Mouse (Mus musculus) MEL (cell line): Measurements from ENCODE around the gene Stx1a. TPM values are rescaled to one million over a fixed set of nuclear protein-coding genes. Genes with fewer than 3 reads are reported as not detected.

Experiments used
- DNase-seq: peaks from one replicate; pipeline ENCODE4 v3.0.0; 2011; ENCODE audit warnings: low read depth, low spot score
- H3K27ac ChIP-seq: 2 replicates; pipeline ENCODE4 v1.5.1; 2012; ENCODE audit warnings: low read depth, mild to moderate bottlenecking, control low read depth, low read length, moderate library complexity; ENCODE audit not compliant: control insufficient read depth
- H3K27me3 ChIP-seq, 2 experiments: fragments of 150-350 bp in 1 of 2; sonication (generic) in 1 of 2; 2 replicates each; pipeline ENCODE4 v1.6.1; 2012; ENCODE audit warnings: low read length in 2 of 2, mild to moderate bottlenecking in 2 of 2, improper control_type of control experiment in 1 of 2, moderate library complexity in 1 of 2; ENCODE audit not compliant: insufficient read depth in 2 of 2, control insufficient read depth in 1 of 2
- H3K36me3 ChIP-seq, 2 experiments: 2 replicates each; pipeline ENCODE4 v1.6.1; 2012 to 2014; ENCODE audit warnings: low read length in 2 of 2, improper control_type of control experiment in 1 of 2, inconsistent platforms in 1 of 2, mild to moderate bottlenecking in 1 of 2; ENCODE audit not compliant: insufficient read depth in 2 of 2, control insufficient read depth in 1 of 2
- H3K4me1 ChIP-seq, 2 experiments: fragments of 150-350 bp in 1 of 2; sonication (generic) in 1 of 2; 2 replicates each; pipeline ENCODE4 v1.6.1; 2012; ENCODE audit warnings: low read length in 2 of 2, improper control_type of control experiment in 1 of 2, mild to moderate bottlenecking in 1 of 2; ENCODE audit not compliant: insufficient read depth in 2 of 2, control insufficient read depth in 1 of 2
- H3K4me3 ChIP-seq, 2 experiments: fragments of 150-350 bp in 1 of 2; sonication (generic) in 1 of 2; 2 replicates each; pipeline ENCODE4 v1.5.1; 2012; ENCODE audit warnings: low read depth in 2 of 2, low read length in 2 of 2, mild to moderate bottlenecking in 2 of 2, moderate library complexity in 2 of 2, control low read depth in 1 of 2, improper control_type of control experiment in 1 of 2; ENCODE audit not compliant: control insufficient read depth in 1 of 2, insufficient read depth in 1 of 2
- H3K79me2 ChIP-seq: 2 replicates; pipeline ENCODE4 v1.6.1; 2012; ENCODE audit warnings: mild to moderate bottlenecking, low read length, moderate library complexity; ENCODE audit not compliant: control insufficient read depth, poor library complexity, insufficient read depth
- H3K9ac ChIP-seq: 2 replicates; pipeline ENCODE4 v1.6.1; 2012; ENCODE audit warnings: low read depth, mild to moderate bottlenecking, control low read depth, low read length, moderate library complexity; ENCODE audit not compliant: control insufficient read depth, poor library complexity, severe bottlenecking
- H3K9me3 ChIP-seq: fragments of 150-350 bp; sonication (generic); replicated peaks from 2 replicates; pipeline ENCODE4 v1.6.1; 2012; ENCODE audit warnings: mild to moderate bottlenecking, low read length, improper control_type of control experiment, moderate library complexity; ENCODE audit not compliant: insufficient read depth
- CHD1 ChIP-seq: IDR thresholded peaks from 2 replicates; pipeline ENCODE4 v1.6.1; 2012; ENCODE audit warnings: low read depth, mild to moderate bottlenecking, inconsistent platforms, low read length, improper control_type of control experiment
- CHD2 ChIP-seq: IDR thresholded peaks from 2 replicates; pipeline ENCODE4 v1.6.1; 2011; ENCODE audit warnings: low read length, improper control_type of control experiment
- CTCF ChIP-seq, 3 experiments: IDR thresholded peaks in 2 of 3; conservative IDR thresholded peaks in 1 of 3; 2 replicates each; pipeline ENCODE4 v1.5.1; 2011 to 2012; ENCODE audit warnings: low read length in 3 of 3, low read depth in 2 of 3, mild to moderate bottlenecking in 2 of 3, improper control_type of control experiment in 1 of 3, inconsistent platforms in 1 of 3, mixed read lengths in 1 of 3, moderate library complexity in 1 of 3; ENCODE audit not compliant: control insufficient read depth in 1 of 3, insufficient read depth in 1 of 3, poor library complexity in 1 of 3, severe bottlenecking in 1 of 3
- ETS1 ChIP-seq: IDR thresholded peaks from 2 replicates; pipeline ENCODE4 v1.6.1; 2012; ENCODE audit warnings: low read depth, mild to moderate bottlenecking, inconsistent platforms, low read length, improper control_type of control experiment, moderate library complexity
- GABPA ChIP-seq: IDR thresholded peaks from 2 replicates; pipeline ENCODE4 v1.6.1; 2012; ENCODE audit warnings: low read depth, mild to moderate bottlenecking, inconsistent platforms, low read length, improper control_type of control experiment, moderate library complexity
- GATA1 ChIP-seq: IDR thresholded peaks from 2 replicates; pipeline ENCODE4 v1.6.1; 2011; ENCODE audit warnings: low read depth, low read length, improper control_type of control experiment
- HCFC1 ChIP-seq: IDR thresholded peaks from 2 replicates; pipeline ENCODE4 v1.6.1; 2012; ENCODE audit warnings: low read depth, mild to moderate bottlenecking, inconsistent platforms, low read length, improper control_type of control experiment, moderate library complexity
- KAT2A ChIP-seq: conservative IDR thresholded peaks from 2 replicates; pipeline ENCODE4 v1.6.1; 2012; ENCODE audit warnings: low read depth, low read length, improper control_type of control experiment, inconsistent platforms
- MAFK ChIP-seq: IDR thresholded peaks from 2 replicates; pipeline ENCODE4 v1.6.1; 2011; ENCODE audit warnings: low read depth, mild to moderate bottlenecking, low read length, improper control_type of control experiment, borderline replicate concordance
- MAZ ChIP-seq: IDR thresholded peaks from 2 replicates; pipeline ENCODE4 v1.6.1; 2012; ENCODE audit warnings: low read depth, mild to moderate bottlenecking, inconsistent platforms, low read length, improper control_type of control experiment
- MXI1 ChIP-seq: IDR thresholded peaks from 2 replicates; pipeline ENCODE4 v1.6.1; 2011; ENCODE audit warnings: mild to moderate bottlenecking, low read depth, low read length, improper control_type of control experiment
- MYC ChIP-seq: IDR thresholded peaks from 2 replicates; pipeline ENCODE4 v1.6.1; 2011; ENCODE audit warnings: low read depth, mild to moderate bottlenecking, low read length, improper control_type of control experiment, moderate library complexity
- NELFE ChIP-seq: IDR thresholded peaks from 2 replicates; pipeline ENCODE4 v1.6.1; 2011; ENCODE audit warnings: low read depth, low read length, improper control_type of control experiment
- POLR2AphosphoS5 ChIP-seq: IDR thresholded peaks from 2 replicates; pipeline ENCODE4 v1.6.1; 2012; ENCODE audit warnings: low read depth, borderline replicate concordance, mild to moderate bottlenecking, inconsistent platforms, low read length, moderate library complexity, mixed read lengths
- RAD21 ChIP-seq: IDR thresholded peaks from 2 replicates; pipeline ENCODE4 v1.6.1; 2011; ENCODE audit warnings: mild to moderate bottlenecking, low read depth, low read length, improper control_type of control experiment
- SIN3A ChIP-seq: IDR thresholded peaks from 2 replicates; pipeline ENCODE4 v1.6.1; 2012; ENCODE audit warnings: low read length, improper control_type of control experiment, inconsistent platforms
- SMC3 ChIP-seq: IDR thresholded peaks from 2 replicates; pipeline ENCODE4 v1.6.1; 2011; ENCODE audit warnings: low read depth, low read length, improper control_type of control experiment
- TAL1 ChIP-seq: IDR thresholded peaks from 2 replicates; pipeline ENCODE4 v1.6.1; 2012; ENCODE audit warnings: mild to moderate bottlenecking, inconsistent platforms, low read length, moderate library complexity, mixed read lengths
- TBP ChIP-seq: IDR thresholded peaks from 2 replicates; pipeline ENCODE4 v1.8.0; 2011; ENCODE audit warnings: low read depth, low read length, improper control_type of control experiment
- TCF12 ChIP-seq: IDR thresholded peaks from 2 replicates; pipeline ENCODE4 v1.6.1; 2014; ENCODE audit warnings: low read depth, mild to moderate bottlenecking, inconsistent platforms, low read length, improper control_type of control experiment, moderate library complexity
- UBTF ChIP-seq: IDR thresholded peaks from 2 replicates; pipeline ENCODE4 v1.6.1; 2012; ENCODE audit warnings: low read depth, mild to moderate bottlenecking, inconsistent platforms, low read length, improper control_type of control experiment, moderate library complexity, borderline replicate concordance; ENCODE audit not compliant: insufficient read depth
- ZMIZ1 ChIP-seq: IDR thresholded peaks from 2 replicates; pipeline ENCODE4 v1.6.1; 2012; ENCODE audit warnings: low read depth, mild to moderate bottlenecking, inconsistent platforms, low read length, improper control_type of control experiment, moderate library complexity
- ZNF384 ChIP-seq: IDR thresholded peaks from 2 replicates; pipeline ENCODE4 v1.6.1; 2012; ENCODE audit warnings: low read depth, mild to moderate bottlenecking, inconsistent platforms, low read length, improper control_type of control experiment
- polyA plus RNA-seq, 2 experiments: library from polyadenylated mRNA; stranded (reverse) in 1 of 2; unstranded in 1 of 2; fragments of >175 nt in 1 of 2; fragments of >200 nt in 1 of 2; gene quantifications; 2 replicates each; pipeline versions ENCODE4 v1.2.1 to v1.2.4; 2012; ENCODE audit warnings: low replicate concordance in 2 of 2, low read depth in 1 of 2; ENCODE audit not compliant: insufficient read length in 2 of 2, insufficient read depth in 1 of 2, missing spikeins in 1 of 2
- total RNA-seq: library from RNA; depleted of rRNA; stranded (reverse); fragments of 300-350 nt; gene quantifications from 2 replicates; pipeline ENCODE4 v1.2.3, GENCODE M21; 2012

Gene Stx1a
- total and polyA plus RNA-seq, 3 experiments: 3.3 to 6.0 TPM; not detected in 1

GRCm38 (mm10) chr5:134992566-134992965, 30.7 kb upstream of the Stx1a start:
- Histone ChIP-seq H3K36me3 (no peaks in the 10 kb centered on the region), H3K9me3 (no peaks in the 10 kb centered on the region), H3K79me2 (no peaks in the 10 kb centered on the region), H3K27ac (no peak overlapping the region), H3K9ac (no peak overlapping the region)
- no peak for DNase-seq
- no peak for TF ChIP-seq KAT2A
- no peak for TF ChIP-seq GABPA
- TF ChIP-seq CTCF (IDR thresholded peaks at IDR 0.05 in 2 of 3, conservative IDR thresholded peaks at IDR 0.05 in 1 of 3; ENCODE audit: control insufficient read depth in 1 of 3, insufficient read depth in 1 of 3, low read depth in 2 of 3, low read length in 3 of 3, poor library complexity in 1 of 3, severe bottlenecking in 1 of 3): no peak
- TF ChIP-seq MXI1: no peak
- no peak for TF ChIP-seq SIN3A
- TF ChIP-seq NELFE: no peak
- TF ChIP-seq POLR2AphosphoS5: no peak
- no peak for TF ChIP-seq ZNF384
- TF ChIP-seq ETS1: no peak
- no peak for TF ChIP-seq CHD1
- TF ChIP-seq TBP: no peak
- TF ChIP-seq MAZ: no peak
- TF ChIP-seq MAFK: no peak
- TF ChIP-seq CHD2: no peak
- TF ChIP-seq GATA1: no peak
- TF ChIP-seq, all 39 proteins: peak for 0
- Histone ChIP-seq H3K27me3 (peaks cover 9% of the 10 kb centered on the region in 2 experiments), H3K4me3 (no peak overlapping the region), H3K4me1 (no peaks in the 10 kb centered on the region)

DNA sequence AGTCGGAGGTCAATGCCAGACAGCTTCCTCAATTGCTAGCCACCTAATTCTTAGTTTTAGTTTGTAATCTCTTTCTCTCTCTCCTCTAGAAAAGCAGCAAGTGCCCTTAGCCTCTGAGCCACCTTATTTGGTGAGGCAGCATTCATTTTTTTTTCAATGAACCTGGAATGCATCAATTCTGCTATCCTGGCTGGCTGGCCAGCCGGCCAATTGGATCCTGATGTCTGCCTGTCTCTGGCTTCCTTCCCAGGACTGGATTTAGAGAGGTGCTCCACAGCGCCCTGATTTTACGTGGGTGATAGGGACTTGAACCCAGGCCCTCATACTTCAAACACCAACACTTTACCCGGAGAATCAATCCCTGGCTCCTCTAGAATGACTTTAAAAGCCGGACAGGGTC, 24.9 kb upstream of the Stx1a start:
- Histone ChIP-seq H3K4me1 (no peaks in the 10 kb centered on the region), H3K9me3 (no peaks in the 10 kb centered on the region), H3K27ac (no peak overlapping the region), H3K9ac (no peak overlapping the region), H3K79me2 (no peaks in the 10 kb centered on the region), H3K4me3 (no peak overlapping the region), H3K27me3 (peaks cover 13 to 19% of the 10 kb centered on the region in 2 experiments), H3K36me3 (no peaks in the 10 kb centered on the region)
- TF ChIP-seq NELFE: no peak
- TF ChIP-seq MYC: no peak
- no peak for TF ChIP-seq TCF12
- DNase-seq: no peak

DNA sequence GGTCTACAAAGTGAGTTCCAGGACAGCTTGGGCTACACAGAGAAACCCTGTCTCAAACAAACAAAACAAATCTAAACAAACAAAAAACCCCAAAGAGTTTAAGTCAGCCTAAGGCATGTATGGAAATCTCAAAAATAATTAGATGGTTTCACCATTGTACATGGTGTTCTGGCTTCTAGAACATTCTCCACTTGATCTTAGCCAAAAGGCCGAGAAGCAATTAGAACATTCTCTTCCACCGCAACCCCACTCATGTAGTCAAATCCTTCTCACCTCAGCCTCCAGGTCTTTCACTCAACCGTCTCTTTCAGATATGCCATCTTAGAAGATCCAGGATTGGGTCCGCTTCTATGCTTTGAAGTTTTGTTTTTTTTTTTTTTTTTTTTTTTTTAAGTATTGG, 23.5 kb upstream of the Stx1a start:
- Histone ChIP-seq H3K36me3 (no peaks in the 10 kb centered on the region), H3K79me2 (no peaks in the 10 kb centered on the region), H3K4me1 (no peaks in the 10 kb centered on the region), H3K4me3 (no peak overlapping the region), H3K9me3 (no peaks in the 10 kb centered on the region), H3K27me3 (peaks cover 14 to 23% of the 10 kb centered on the region in 2 experiments), H3K9ac (no peak overlapping the region), H3K27ac (no peak overlapping the region)
- no peak for DNase-seq
- no peak for TF ChIP-seq UBTF
- TF ChIP-seq MAZ: no peak
- TF ChIP-seq SMC3: no peak
- TF ChIP-seq TAL1: no peak
- no peak for TF ChIP-seq CHD1
- no peak for TF ChIP-seq HCFC1
- no peak for TF ChIP-seq SIN3A
- TF ChIP-seq TCF12: no peak
- no peak for TF ChIP-seq ZMIZ1
- no peak for TF ChIP-seq RAD21
- TF ChIP-seq ZNF384: no peak
- no peak for TF ChIP-seq KAT2A
